Mouse (Mus musculus): ENCODE data around the gene 2310030G06Rik. TPM values are rescaled to one million over a fixed set of nuclear protein-coding genes. Genes with fewer than 3 reads are reported as not detected.

The 2310030G06Rik gene
- not detected in 2 replicates for total RNA-seq (2015; ENCODE audit: low replicate concordance)
- total RNA-seq (2017; ENCODE audit: low replicate concordance) = not detected in 2 replicates

- no peak for ATAC-seq (replicated peaks; ENCODE audit: low FRiP score, poor library complexity, severe bottlenecking)
Observed at GRCm38 (mm10) chr9:50746214-50746677, at the start of gene 2310030G06Rik. 2310030G06Rik (minus strand) TSS chr9:50746536.

- ATAC-seq (replicated peaks; ENCODE audit: low FRiP score, poor library complexity, severe bottlenecking) = no peak
Observed at GRCm38 (mm10) chr9:50795266-50795665, 48.9 kb upstream of the 2310030G06Rik start.

- peak; percentile 82 for ATAC-seq (replicated peaks; ENCODE audit: low FRiP score, poor library complexity, severe bottlenecking)
Observed at GRCm38 (mm10) chr9:50782155-50782554, 35.8 kb upstream of the 2310030G06Rik start.

- no peak for ATAC-seq (replicated peaks; ENCODE audit: low FRiP score, poor library complexity, severe bottlenecking)
Observed at GRCm38 (mm10) chr9:50776162-50776760, 29.9 kb upstream of the 2310030G06Rik start.

- ATAC-seq (replicated peaks; ENCODE audit: low FRiP score, poor library complexity, severe bottlenecking) = peak; percentile 37
Observed at GRCm38 (mm10) chr9:50775662-50776126, 29.4 kb upstream of the 2310030G06Rik start.

GRCm38 (mm10) chr9:50774991-50775612 is 28.8 kb upstream of the 2310030G06Rik start, which contains the start of the genes Alg9 and 1110032A03Rik:
Alg9 (plus strand) TSS chr9:50775019.
1110032A03Rik (minus strand) TSS chr9:50775520.
- ATAC-seq (replicated peaks; ENCODE audit: low FRiP score, poor library complexity, severe bottlenecking) = peak; percentile 74

GRCm38 (mm10) chr9:50774026-50774462 is 27.7 kb upstream of the 2310030G06Rik start:
- ATAC-seq (replicated peaks; ENCODE audit: low FRiP score, poor library complexity, severe bottlenecking) = no peak

GRCm38 (mm10) chr9:50770011-50770410 is 23.7 kb upstream of the 2310030G06Rik start:
- ATAC-seq (replicated peaks; ENCODE audit: low FRiP score, poor library complexity, severe bottlenecking) = no peak

GRCm38 (mm10) chr9:50768107-50769002 is 22.0 kb upstream of the 2310030G06Rik start, which contains the start of gene Fdxacb1:
Fdxacb1 (plus strand) TSS chr9:50768236.
- peak; percentile 93 for ATAC-seq (replicated peaks; ENCODE audit: low FRiP score, poor library complexity, severe bottlenecking)

GRCm38 (mm10) chr9:50767531-50768106 is 21.3 kb upstream of the 2310030G06Rik start:
- peak; percentile 62 for ATAC-seq (replicated peaks; ENCODE audit: low FRiP score, poor library complexity, severe bottlenecking)

GRCm38 (mm10) chr9:50763331-50763730 is 17.0 kb upstream of the 2310030G06Rik start:
- no peak for ATAC-seq (replicated peaks; ENCODE audit: low FRiP score, poor library complexity, severe bottlenecking)

GRCm38 (mm10) chr9:50761520-50762243 is 15.3 kb upstream of the 2310030G06Rik start:
- ATAC-seq (replicated peaks; ENCODE audit: low FRiP score, poor library complexity, severe bottlenecking) = no peak

GRCm38 (mm10) chr9:50756711-50757110 is 10.4 kb upstream of the 2310030G06Rik start:
- no peak for ATAC-seq (replicated peaks; ENCODE audit: low FRiP score, poor library complexity, severe bottlenecking)

- ATAC-seq (replicated peaks; ENCODE audit: low FRiP score, poor library complexity, severe bottlenecking) = no peak
Observed at GRCm38 (mm10) chr9:50753947-50754346, 7.6 kb upstream of the 2310030G06Rik start.

- ATAC-seq (replicated peaks; ENCODE audit: low FRiP score, poor library complexity, severe bottlenecking) = no peak
Observed at GRCm38 (mm10) chr9:50752784-50753615, 6.7 kb upstream of the 2310030G06Rik start.

GRCm38 (mm10) chr9:50752054-50752602 is 5.8 kb upstream of the 2310030G06Rik start, which contains the start of gene Hspb2:
Hspb2 (minus strand) TSS chr9:50752354.
- no peak for ATAC-seq (replicated peaks; ENCODE audit: low FRiP score, poor library complexity, severe bottlenecking)

- no peak for ATAC-seq (replicated peaks; ENCODE audit: low FRiP score, poor library complexity, severe bottlenecking)
Observed at GRCm38 (mm10) chr9:50751323-50751722, 5.0 kb upstream of the 2310030G06Rik start, which contains the start of gene Cryab. Cryab (plus strand) TSS chr9:50751325.

- ATAC-seq (replicated peaks; ENCODE audit: low FRiP score, poor library complexity, severe bottlenecking) = no peak
Observed at GRCm38 (mm10) chr9:50750706-50751105, 4.4 kb upstream of the 2310030G06Rik start.
